Mouse (Mus musculus) thymus, postnatal 10 days (tissue): ENCODE data around the gene Nr1d1.

Experiments used
- DNase-seq, 2 experiments: peaks; one replicate each; pipeline ENCODE4 v3.0.0; 2021; ENCODE audit warnings: low spot score in 2 of 2

The Nr1d1 gene

DNA sequence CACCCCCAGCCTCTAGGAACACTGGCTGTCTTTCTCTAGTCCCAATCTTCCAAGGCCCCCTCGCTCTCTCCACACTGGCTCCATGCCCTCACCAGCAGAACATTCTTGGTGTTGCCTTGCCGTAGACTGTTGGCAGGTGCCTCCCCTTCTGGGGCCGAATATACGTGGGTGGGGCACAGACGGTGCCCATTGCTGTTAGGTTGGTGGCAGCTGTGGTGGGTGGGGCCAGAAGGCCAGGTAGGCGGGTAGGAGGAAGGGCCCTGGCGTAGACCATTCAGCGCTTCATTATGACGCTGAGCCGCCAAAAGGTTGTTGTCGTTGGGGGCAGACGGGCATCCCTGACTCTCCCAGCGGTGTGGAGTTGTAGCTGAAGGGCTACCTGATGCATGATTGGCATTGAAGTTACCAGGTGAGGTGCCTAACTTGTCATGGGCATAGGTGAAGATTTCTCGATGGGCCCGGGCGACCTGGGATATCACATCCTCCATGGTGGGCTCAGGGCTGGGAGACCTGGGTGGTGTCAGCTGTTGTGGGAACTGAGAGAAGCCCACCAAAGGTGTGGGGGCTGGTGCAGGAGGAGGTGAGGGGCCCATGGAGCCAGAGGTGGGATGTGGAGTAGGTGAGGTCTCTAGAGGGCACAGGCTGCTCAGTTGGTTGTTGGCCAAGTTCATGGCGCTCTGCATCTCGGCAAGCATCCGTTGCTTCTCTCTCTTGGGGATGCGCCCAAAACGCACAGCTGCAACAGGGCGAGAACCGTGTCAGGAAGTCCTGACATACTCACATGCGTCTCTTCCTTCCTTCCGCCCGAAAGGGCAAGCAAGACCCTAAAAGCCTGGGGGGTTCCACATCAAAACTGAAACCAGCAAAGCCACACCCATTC is 4.8 kb downstream of the Nr1d1 start:
- no peak for DNase-seq

- no peak for DNase-seq
Measured at GRCm38 (mm10) chr11:98769007-98769954, 5.9 kb downstream of the Nr1d1 start.

DNA sequence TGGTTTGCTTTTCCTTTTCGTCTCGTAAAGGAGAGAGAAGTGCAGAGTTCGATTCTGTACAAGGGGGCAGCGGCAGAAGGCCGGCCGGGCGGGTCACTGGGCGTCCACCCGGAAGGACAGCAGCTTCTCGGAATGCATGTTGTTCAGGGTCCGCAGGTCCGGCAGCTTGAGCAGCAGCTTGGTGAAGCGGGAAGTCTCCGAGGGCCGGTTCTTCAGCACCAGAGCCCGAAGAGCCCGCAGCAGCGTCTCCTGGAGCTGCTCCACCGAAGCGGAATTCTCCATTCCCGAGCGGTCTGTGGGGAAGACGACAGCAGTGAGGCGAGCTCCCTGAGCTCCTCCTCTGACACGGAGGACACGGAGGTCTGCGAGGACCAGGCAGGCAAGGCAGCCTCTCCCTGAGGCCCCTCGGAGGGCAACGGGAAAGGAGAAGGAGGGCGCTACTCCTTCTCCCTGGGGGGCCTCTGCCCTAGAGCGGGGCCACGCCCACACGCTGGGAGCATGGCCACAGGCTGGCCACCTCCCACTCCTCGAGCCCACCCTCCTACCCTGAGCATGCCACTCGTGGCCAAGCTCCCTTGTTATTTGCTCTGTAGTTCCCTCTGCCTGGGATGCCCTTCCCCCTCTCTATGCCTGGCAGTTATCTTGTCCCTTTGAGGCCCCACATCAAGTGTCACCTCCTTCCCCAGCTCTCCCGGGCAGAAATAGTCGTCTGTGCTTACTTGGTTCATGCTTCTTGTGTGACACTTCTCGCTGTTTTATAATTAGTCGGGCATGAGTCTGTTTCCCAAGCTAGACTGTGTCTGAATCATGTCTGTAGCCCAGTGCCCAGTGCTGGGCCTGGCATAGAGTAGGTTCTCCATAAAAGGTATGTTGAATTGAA is 6.8 kb downstream of the Nr1d1 start:
- DNase-seq: no peak

- no peak for DNase-seq
Measured at GRCm38 (mm10) chr11:98767713-98768112, 7.4 kb downstream of the Nr1d1 start.

- peak in 1 of 2 experiments; percentile 42 for DNase-seq
Measured at GRCm38 (mm10) chr11:98767276-98767675, 7.9 kb downstream of the Nr1d1 start.

DNA sequence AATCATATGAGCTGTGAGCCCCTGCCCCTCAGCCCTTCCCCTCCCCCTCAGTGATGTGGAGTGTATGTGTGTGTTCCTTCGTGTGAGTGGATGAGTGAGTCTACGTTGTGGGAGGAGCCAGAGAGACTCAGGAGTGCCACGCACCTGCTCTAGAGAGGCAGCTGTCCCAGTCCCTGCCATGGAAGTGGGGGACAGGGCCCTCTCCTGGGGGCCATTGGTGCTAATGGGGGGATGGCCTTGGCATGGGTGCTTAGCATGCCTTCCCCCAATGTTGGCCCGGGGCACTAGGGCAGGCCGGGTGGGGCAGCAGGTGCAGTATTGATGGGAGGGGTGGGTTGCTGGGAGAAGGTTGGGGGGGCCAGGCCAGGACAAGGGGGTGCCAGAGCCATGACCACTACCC is 8.3 kb downstream of the Nr1d1 start:
- no peak for DNase-seq

DNA sequence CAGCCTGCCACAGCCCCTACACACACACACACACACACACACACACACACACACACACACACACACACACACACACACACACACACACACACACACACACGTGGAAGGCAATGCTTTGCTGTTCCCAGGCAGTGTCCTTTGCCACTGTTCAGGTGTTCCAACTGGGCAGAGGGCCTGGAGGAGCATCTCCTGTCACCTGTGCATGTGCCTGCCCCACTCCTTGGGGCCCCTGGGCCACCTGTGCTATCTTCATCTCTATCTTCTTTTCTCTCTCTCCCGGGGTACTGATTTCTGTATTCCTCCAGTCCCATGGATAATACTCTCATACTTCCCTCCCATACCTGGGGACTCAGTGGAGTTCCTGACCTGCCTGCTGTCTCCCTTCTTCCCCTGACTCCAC is 8.8 kb downstream of the Nr1d1 start:
- no peak for DNase-seq

- no peak for DNase-seq
Measured at GRCm38 (mm10) chr11:98765421-98766309, 9.5 kb downstream of the Nr1d1 start.

DNA sequence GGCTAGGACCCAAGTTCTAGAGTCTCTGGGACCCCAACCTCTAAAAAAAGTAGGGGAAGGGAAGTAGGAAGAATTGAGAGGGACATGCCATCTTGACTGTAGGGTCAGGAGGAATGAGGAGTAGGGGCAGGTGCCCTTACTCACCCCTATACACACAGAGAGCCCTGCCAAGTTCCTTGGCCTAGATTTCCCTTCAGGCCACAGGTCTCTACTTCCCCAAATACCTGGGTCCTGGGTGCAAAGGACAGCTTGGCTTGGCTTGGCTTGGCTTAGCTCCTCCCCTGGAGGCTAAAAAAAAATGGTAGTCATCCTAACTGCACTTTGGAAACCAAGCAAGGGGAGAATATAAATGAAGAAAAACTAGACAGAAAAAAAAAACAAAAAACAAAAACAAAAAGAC is 10.4 kb downstream of the Nr1d1 start:
- no peak for DNase-seq

DNA sequence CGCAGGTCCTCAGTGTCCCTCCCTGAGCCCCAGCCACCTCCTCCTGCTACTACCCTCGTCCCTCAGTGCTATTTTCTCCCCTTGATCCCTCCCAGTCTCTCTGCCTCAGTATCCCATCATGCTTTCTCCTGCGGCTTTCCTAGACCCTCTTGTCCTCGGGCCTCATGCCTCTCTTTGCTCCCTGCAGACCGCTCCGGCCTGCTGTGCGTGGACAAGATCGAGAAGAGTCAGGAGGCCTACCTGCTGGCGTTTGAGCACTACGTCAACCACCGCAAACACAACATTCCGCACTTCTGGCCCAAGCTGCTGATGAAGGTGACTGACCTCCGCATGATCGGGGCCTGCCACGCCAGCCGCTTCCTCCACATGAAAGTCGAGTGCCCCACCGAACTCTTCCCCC is 11.0 kb downstream of the Nr1d1 start:
- no peak for DNase-seq

DNA sequence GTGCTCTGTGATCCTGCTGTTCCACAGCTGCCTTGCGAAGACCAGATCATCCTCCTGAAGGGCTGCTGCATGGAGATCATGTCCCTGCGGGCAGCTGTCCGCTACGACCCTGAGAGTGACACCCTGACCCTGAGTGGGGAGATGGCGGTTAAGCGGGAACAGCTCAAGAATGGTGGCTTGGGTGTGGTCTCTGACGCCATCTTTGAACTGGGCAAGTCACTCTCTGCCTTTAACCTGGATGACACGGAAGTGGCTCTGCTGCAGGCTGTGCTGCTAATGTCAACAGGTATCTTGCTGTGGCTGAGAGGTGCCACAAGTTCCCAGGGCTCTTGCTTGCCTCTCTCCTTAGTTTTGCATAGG is 11.7 kb downstream of the Nr1d1 start:
- no peak for DNase-seq

DNA sequence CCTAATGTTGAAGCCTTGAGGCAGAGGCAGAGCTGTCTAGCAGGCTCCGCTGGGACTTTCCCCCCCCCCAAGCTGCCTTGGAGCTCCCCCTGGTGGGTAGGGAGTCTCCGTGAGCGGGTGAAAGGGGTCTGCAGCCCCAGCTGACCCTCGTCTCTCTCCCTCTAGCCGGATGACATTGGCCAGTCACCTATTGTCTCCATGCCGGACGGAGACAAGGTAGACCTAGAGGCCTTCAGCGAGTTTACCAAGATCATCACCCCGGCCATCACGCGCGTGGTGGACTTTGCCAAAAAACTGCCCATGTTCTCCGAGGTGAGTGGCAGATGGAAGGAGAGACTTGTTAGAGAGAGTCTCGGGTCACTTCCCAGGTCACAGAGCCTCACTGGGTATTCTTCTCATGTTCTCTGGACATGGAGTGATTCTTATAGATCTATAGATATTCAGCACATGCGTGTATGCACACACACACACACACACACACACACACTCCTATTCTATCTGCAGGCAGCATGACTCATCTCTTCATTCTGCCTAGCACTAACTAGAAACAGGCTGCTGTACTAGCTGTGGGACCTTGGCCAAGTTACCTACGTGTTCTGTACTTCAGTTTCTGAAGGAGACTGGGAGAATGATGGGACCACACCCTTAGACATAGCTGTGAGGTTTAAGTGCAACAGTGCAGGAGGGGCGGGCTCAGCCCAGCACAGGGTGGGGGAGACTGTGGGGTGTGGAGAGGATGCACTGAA is 12.2 kb downstream of the Nr1d1 start:
- no peak for DNase-seq

DNA sequence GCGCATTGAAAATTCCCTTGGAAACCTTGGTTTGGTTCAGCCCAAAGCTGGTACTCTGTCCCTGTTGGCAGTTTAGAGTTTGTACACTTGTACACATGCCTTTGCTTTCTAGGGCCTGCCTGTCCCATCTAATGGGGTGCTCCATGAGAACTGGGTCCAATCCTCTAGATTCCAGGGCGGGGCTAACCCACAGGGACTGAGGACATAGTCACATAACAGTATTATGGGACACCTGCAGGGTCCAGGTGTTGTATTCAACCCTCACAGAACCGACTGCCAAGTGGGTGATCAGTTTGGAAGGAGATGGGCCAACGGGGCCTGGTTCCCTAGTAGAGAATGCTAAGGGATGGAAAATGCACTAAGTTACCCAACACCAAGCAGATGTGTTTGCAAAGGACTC is 13.2 kb downstream of the Nr1d1 start:
- DNase-seq: no peak

GRCm38 (mm10) chr11:98756711-98757110 is 18.4 kb downstream of the Nr1d1 start:
- DNase-seq: no peak

DNA sequence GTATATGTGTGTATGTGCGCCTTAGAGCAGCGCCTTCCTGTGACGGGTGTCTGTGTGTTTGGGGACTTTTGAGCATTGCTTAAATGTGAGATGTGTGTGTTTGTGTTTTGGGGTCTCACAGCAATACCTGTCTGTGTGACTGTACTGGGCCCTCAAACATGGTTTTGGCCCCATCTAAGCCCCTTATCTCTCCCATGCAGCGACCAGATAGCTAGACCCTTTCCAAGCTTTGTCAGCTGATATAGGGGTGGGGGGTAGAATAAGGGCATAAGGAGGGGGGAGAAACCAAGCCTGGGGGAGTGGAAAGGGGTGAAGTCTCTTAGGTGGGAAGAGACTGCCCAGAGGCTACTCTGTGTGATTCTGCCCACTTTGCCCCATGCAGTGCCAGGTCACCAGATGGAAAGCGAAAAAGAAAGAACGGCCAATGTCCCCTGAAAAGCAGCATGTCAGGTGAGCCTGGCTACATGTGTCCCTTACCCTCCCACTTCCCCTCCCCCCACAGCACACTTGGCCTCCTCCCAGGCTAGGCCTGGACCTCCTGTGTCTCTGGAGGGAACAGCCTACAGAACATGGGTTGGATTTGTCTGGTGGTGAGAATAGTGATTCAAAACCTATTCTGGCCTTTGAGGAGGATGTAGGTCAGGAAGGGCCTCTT is 19.3 kb downstream of the Nr1d1 start:
- DNase-seq: no peak

DNA sequence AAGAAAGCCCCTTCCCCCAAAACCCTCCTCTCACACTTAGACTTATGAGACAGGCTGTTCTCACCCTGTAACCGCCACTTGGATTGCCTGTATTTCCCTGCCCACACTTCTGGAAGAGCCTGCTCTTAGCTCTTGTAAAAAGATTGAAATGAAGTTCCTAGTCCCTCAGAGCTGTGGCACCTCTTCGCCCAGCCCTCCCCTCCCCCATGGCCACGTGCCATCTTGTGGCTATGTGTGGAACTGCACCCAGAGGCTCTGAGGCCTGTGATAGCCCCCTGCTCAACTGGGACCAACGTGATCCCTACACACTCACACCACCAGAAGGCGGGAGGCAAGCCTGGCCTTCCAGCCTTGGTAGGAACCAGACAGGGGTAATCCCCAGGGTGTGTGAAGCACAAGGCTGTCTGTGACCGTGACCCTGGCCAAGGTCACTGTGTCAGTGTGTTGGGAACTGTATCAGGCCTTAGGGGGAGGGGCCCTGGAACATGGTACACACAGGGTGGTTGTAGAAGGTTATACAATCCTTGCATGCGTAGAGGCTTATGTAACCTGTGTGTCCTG is 20.4 kb downstream of the Nr1d1 start:
- DNase-seq: peak; percentile 65 to 85

- no peak for DNase-seq
Measured at GRCm38 (mm10) chr11:98754151-98754620, 20.9 kb downstream of the Nr1d1 start.

- DNase-seq: no peak
Measured at GRCm38 (mm10) chr11:98753264-98753663, 21.9 kb downstream of the Nr1d1 start.

DNA sequence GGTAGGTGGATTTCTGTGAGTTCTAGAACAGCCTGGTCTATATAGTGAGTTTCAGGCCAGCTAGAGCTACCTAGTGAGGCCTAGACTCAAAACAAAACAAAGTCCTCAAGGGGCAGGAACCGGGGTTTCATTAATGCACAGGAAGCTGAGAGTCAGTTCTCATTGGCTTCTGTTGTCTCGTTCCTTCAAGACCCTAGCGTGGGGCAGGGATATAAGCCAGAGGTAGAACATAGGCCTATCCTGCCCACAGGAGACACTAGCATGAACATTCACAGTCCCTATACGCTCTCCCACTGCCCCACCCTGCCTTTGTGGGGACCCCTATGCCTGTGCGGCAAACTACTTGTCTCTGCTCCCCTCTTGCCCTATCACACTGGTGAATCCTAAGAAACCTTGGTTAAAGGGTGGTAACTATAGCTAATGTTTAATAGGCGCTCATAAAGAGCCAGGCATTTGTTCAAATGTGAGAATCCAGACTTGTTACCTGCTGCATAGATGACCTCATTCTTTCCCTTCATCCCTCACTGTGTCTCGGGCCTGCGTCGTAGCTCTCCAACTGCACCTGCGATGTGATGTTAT is 22.5 kb downstream of the Nr1d1 start:
- DNase-seq: no peak
